Mouse (Mus musculus): Measurements from ENCODE around the gene Scgb3a1. TPM values are rescaled to one million over a fixed set of nuclear protein-coding genes. Genes with fewer than 3 reads are reported as not detected.

The Scgb3a1 gene
- polyA plus RNA-seq, 1 experiment from 2014 or later: not detected

DNA sequence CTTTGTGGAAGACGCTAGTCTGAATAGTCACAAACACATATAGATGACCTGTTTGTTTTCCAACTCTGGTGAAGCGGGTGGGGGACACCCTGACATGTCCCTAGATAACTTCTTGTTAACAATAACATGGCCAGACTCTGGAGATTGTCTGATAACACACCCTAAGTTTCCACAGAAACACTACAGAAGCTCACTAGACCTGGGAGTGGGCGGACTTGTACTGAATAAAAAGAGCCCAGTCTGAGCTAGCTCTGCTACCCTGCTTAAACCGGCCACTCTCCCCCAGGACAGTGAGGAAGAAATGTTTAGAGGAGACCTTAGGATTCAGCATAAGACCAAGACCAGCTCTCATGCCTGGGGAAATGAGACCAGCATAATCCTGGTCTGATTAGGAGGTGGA, 2.1 kb downstream of the Scgb3a1 start:
- H3K27me3 ChIP-seq (replicated peaks; ENCODE audit: control insufficient read depth, insufficient read depth, low read length): no peaks in the 10 kb centered on the region
- ATAC-seq (ENCODE audit: low read depth) (no peak), DNase-seq (ENCODE audit: low spot score) (no peak)
- peaks cover 19% of the 10 kb centered on the region; the same call in 1 of the 2 replicates for H3K36me3 ChIP-seq (ENCODE audit: control insufficient read depth, insufficient read depth, low read length)
- no peak overlapping the region for H3K4me2 ChIP-seq (ENCODE audit: low read depth, low read length)
- 77% methylated on average over 4 of the region's 4 CpGs for WGBS
- H3K4me1 ChIP-seq (ENCODE audit: control insufficient read depth, insufficient read depth, low read length): no peaks in the 10 kb centered on the region
- no peak overlapping the region for H3K27ac ChIP-seq (replicated peaks; ENCODE audit: low read depth, low read length)
- H3K9me3 ChIP-seq (ENCODE audit: control insufficient read depth, low read length): no peaks in the 10 kb centered on the region
- H3K9ac ChIP-seq (ENCODE audit: low read depth, low read length): no peak overlapping the region
- H3K4me3 ChIP-seq (ENCODE audit: low read depth, low read length): no peak overlapping the region

DNA sequence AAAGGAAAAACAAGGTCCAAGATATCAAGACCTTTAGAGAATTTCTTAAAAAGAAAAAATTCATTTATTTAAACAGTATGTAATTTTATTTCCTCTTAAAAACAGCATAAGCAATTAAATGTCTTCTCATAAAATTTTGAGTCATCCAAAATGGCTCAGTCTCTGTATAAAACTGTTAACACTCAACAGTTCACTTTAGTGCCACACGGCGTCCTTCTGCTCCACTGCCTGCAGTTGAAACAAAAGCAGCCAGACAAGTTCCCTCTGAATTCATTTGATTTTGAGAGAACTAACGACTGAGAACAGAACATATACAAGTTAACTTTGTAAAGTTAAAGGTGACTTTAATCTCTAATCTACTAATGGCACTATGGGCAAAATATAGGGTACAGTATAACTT, 10.0 kb downstream of the Scgb3a1 start:
- Histone ChIP-seq H3K9me3 (ENCODE audit: control insufficient read depth, low read length) (no peaks in the 10 kb centered on the region), H3K4me3 (ENCODE audit: low read depth, low read length) (no peak overlapping the region)
- WGBS: 81% methylated on average over 3 of the region's 3 CpGs

DNA sequence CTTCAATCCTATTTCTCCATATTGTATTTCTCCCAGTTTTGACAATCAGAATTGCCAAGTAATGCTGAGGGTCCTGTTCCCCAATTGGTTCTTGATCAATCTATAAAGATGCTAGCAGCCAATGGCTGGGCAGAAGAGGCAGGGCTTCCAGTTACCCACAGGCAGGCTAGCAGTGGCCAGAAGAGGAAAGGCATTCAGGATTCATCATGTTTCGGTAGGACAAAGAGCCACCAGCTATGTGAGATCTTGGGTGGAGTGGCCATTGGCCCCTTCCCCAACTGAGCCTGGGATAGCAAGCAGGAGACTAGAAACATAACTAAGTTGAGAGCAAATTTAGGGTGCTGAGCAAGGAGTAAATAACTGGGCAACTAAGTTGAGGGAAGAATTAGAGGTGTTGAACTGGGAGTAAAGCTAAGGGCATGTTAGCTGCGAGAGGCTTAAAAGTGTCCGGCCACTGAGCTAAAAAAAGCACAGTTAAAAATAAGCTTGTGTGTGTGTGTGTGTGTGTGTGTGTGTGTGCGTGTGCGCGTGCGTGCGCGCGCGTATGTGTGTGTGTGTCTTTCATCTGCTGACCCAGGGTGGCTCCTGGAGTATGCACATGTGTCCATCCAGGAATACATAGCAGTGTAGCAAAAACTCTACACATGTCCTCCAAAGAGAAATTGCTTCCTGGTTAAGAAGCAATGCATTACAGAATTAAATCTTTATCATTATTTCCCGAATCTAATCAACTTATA, 21.0 kb downstream of the Scgb3a1 start:
- Histone ChIP-seq H3K9me3 (ENCODE audit: control insufficient read depth, low read length) (no peaks in the 10 kb centered on the region), H3K4me1 (ENCODE audit: control insufficient read depth, insufficient read depth, low read length) (no peaks in the 10 kb centered on the region), H3K36me3 (ENCODE audit: control insufficient read depth, insufficient read depth, low read length) (peaks cover 94% of the 10 kb centered on the region), H3K27me3 (replicated peaks; ENCODE audit: control insufficient read depth, insufficient read depth, low read length) (no peaks in the 10 kb centered on the region), H3K9ac (ENCODE audit: low read depth, low read length) (no peak overlapping the region), H3K27ac (replicated peaks; ENCODE audit: low read depth, low read length) (no peak overlapping the region), H3K4me2 (ENCODE audit: low read depth, low read length) (no peak overlapping the region), H3K4me3 (ENCODE audit: low read depth, low read length) (no peak overlapping the region)
- WGBS: 97% methylated on average over 12 of the region's 12 CpGs
- DNase-seq (ENCODE audit: low spot score) (no peak), ATAC-seq (ENCODE audit: low read depth) (no peak)

More for the DNA sequence above, 10.0 kb downstream of the Scgb3a1 start:
- H3K4me2 ChIP-seq (ENCODE audit: low read depth, low read length): no peak overlapping the region
- H3K36me3 ChIP-seq (ENCODE audit: control insufficient read depth, insufficient read depth, low read length): peaks cover 69% of the 10 kb centered on the region
- ATAC-seq (ENCODE audit: low read depth) (no peak), DNase-seq (ENCODE audit: low spot score) (no peak)
- H3K9ac ChIP-seq (ENCODE audit: low read depth, low read length): no peak overlapping the region
- no peaks in the 10 kb centered on the region for H3K27me3 ChIP-seq (replicated peaks; ENCODE audit: control insufficient read depth, insufficient read depth, low read length)
- no peak overlapping the region for H3K27ac ChIP-seq (replicated peaks; ENCODE audit: low read depth, low read length)
- no peaks in the 10 kb centered on the region for H3K4me1 ChIP-seq (ENCODE audit: control insufficient read depth, insufficient read depth, low read length)

DNA sequence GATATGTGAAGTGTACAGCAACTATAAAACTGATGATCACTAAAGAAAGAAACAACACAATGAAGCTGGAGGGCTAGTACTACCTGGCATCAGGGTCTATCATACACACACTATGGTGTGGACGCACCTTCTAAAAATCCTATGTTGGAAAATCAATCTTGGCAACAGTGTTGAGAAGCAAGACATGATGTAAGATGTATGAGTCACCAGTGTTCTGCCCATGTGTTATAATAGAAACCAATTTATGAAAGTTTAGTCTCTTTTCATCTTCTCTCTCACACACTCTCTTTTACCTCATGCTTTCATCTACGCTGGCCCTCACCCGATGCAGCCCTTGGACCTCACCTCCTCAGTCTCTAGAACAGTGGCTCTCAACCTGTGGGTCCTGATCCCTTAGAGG, 31.6 kb downstream of the Scgb3a1 start:
- H3K4me3 ChIP-seq (ENCODE audit: low read depth, low read length): no peak overlapping the region
- H3K36me3 ChIP-seq (ENCODE audit: control insufficient read depth, insufficient read depth, low read length): peaks cover 71% of the 10 kb centered on the region
- no peaks in the 10 kb centered on the region for H3K27me3 ChIP-seq (replicated peaks; ENCODE audit: control insufficient read depth, insufficient read depth, low read length)
- 94% methylated on average over 3 of the region's 3 CpGs for WGBS
- no peak overlapping the region for H3K9ac ChIP-seq (ENCODE audit: low read depth, low read length)
- H3K4me2 ChIP-seq (ENCODE audit: low read depth, low read length): no peak overlapping the region
- H3K9me3 ChIP-seq (ENCODE audit: control insufficient read depth, low read length): no peaks in the 10 kb centered on the region
- H3K4me1 ChIP-seq (ENCODE audit: control insufficient read depth, insufficient read depth, low read length): no peaks in the 10 kb centered on the region
- no peak overlapping the region for H3K27ac ChIP-seq (replicated peaks; ENCODE audit: low read depth, low read length)
- ATAC-seq (ENCODE audit: low read depth) (no peak), DNase-seq (ENCODE audit: low spot score) (no peak)

DNA sequence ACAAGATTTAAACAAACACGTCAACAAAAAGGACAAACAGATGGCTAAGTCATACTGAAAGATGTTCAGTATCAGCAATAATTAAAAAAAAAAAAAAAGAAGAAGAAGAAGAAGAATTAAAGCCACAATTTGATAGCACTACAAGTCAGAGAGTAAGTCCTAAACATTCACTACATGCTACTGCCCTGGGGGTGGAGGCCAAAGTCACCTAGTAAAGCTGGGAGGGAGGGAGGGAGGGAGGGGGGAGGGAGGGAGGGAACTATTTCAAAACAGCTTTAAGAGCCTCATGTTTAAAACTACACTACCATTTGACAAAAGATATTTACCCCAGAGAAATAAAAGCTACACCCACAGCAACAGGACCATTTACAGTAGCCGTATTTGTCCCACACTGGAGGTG, 32.3 kb downstream of the Scgb3a1 start:
- no peak overlapping the region for H3K9ac ChIP-seq (ENCODE audit: low read depth, low read length)
- ATAC-seq (ENCODE audit: low read depth) (no peak), DNase-seq (ENCODE audit: low spot score) (no peak)
- no peaks in the 10 kb centered on the region for H3K9me3 ChIP-seq (ENCODE audit: control insufficient read depth, low read length)
- H3K27ac ChIP-seq (replicated peaks; ENCODE audit: low read depth, low read length): no peak overlapping the region
- no peaks in the 10 kb centered on the region for H3K27me3 ChIP-seq (replicated peaks; ENCODE audit: control insufficient read depth, insufficient read depth, low read length)
- WGBS: 86% methylated on average over 2 of the region's 2 CpGs
- no peak overlapping the region for H3K4me2 ChIP-seq (ENCODE audit: low read depth, low read length)
- H3K36me3 ChIP-seq (ENCODE audit: control insufficient read depth, insufficient read depth, low read length): peaks cover 66% of the 10 kb centered on the region
- H3K4me1 ChIP-seq (ENCODE audit: control insufficient read depth, insufficient read depth, low read length): no peaks in the 10 kb centered on the region
- H3K4me3 ChIP-seq (ENCODE audit: low read depth, low read length): no peak overlapping the region

DNA sequence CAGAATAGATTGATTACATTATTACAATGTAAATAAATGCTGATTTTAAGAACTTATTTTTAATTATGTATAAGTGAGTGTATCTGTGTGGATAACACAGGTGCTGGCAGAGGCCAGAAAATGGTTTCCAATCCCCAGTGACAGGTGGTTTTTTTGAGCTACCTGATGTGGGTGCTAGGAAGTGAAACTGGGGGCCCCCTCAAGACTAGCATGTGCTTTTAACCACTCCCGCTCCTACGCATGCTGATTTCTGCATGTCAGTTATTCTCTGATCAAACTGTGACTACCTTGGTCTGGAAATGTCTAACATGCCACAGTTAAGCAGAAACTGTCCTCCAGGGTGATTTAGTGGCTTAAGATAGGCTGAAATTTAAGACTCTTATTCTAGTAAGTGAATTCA, 33.1 kb downstream of the Scgb3a1 start:
- H3K4me2 ChIP-seq (ENCODE audit: low read depth, low read length): no peak overlapping the region
- H3K4me3 ChIP-seq (ENCODE audit: low read depth, low read length): no peak overlapping the region
- H3K27me3 ChIP-seq (replicated peaks; ENCODE audit: control insufficient read depth, insufficient read depth, low read length): no peaks in the 10 kb centered on the region
- no peak overlapping the region for H3K9ac ChIP-seq (ENCODE audit: low read depth, low read length)
- H3K4me1 ChIP-seq (ENCODE audit: control insufficient read depth, insufficient read depth, low read length): no peaks in the 10 kb centered on the region
- no peaks in the 10 kb centered on the region for H3K9me3 ChIP-seq (ENCODE audit: control insufficient read depth, low read length)
- ATAC-seq (ENCODE audit: low read depth) (no peak), DNase-seq (ENCODE audit: low spot score) (no peak)
- 94% methylated on average over 2 of the region's 2 CpGs for WGBS
- peaks cover 67% of the 10 kb centered on the region for H3K36me3 ChIP-seq (ENCODE audit: control insufficient read depth, insufficient read depth, low read length)
- no peak overlapping the region for H3K27ac ChIP-seq (replicated peaks; ENCODE audit: low read depth, low read length)

DNA sequence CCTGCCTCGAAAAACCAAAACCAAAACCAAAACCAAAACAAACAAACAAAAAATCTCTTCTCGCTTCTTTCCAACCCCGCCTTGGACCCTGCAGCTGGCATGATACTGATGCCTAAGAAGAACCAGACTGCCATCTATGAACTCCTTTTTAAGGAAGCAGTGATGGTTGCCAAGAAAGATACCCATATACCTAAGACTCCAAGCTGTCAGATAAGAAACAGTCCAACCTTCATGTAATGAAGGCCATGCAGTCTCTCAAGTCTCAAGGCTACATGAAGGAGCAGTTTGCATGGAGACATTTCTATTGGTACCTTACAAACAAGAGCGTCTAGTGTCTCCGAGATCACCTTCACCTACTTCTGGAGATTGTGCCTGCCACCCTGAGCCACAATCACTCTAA, 34.4 kb downstream of the Scgb3a1 start:
- ATAC-seq (ENCODE audit: low read depth) (no peak), DNase-seq (ENCODE audit: low spot score) (no peak)
- Histone ChIP-seq H3K36me3 (ENCODE audit: control insufficient read depth, insufficient read depth, low read length) (peaks cover 65% of the 10 kb centered on the region), H3K4me3 (ENCODE audit: low read depth, low read length) (no peak overlapping the region), H3K9ac (ENCODE audit: low read depth, low read length) (no peak overlapping the region), H3K9me3 (ENCODE audit: control insufficient read depth, low read length) (no peaks in the 10 kb centered on the region), H3K27me3 (replicated peaks; ENCODE audit: control insufficient read depth, insufficient read depth, low read length) (no peaks in the 10 kb centered on the region), H3K27ac (replicated peaks; ENCODE audit: low read depth, low read length) (no peak overlapping the region), H3K4me1 (ENCODE audit: control insufficient read depth, insufficient read depth, low read length) (no peaks in the 10 kb centered on the region), H3K4me2 (ENCODE audit: low read depth, low read length) (no peak overlapping the region)
- WGBS: 94% methylated on average over 5 of the region's 5 CpGs

DNA sequence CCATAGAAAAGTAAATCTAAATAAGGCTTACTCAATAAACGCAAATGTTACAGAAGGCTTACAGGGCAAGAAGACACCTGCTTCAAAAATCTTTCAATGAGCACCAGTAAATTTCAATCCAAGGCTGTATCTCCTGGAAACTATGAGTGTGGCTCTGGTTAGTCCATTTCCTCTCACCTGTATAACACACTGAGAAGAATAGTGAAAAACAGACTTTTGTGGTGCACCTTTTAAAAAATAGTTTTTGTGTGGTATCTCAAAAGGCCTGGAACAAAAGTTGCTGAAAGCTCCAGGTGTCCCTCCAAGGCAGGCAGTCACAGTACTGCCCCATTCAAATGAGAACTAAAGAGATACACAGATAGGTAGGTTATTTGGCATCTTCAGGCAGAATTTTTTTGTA, 35.7 kb downstream of the Scgb3a1 start:
- Histone ChIP-seq H3K9ac (ENCODE audit: low read depth, low read length) (no peak overlapping the region), H3K4me1 (ENCODE audit: control insufficient read depth, insufficient read depth, low read length) (no peaks in the 10 kb centered on the region), H3K27ac (replicated peaks; ENCODE audit: low read depth, low read length) (no peak overlapping the region), H3K4me2 (ENCODE audit: low read depth, low read length) (no peak overlapping the region), H3K36me3 (ENCODE audit: control insufficient read depth, insufficient read depth, low read length) (peaks cover 64% of the 10 kb centered on the region), H3K9me3 (ENCODE audit: control insufficient read depth, low read length) (no peaks in the 10 kb centered on the region), H3K27me3 (replicated peaks; ENCODE audit: control insufficient read depth, insufficient read depth, low read length) (no peaks in the 10 kb centered on the region), H3K4me3 (ENCODE audit: low read depth, low read length) (no peak overlapping the region)
- ATAC-seq (ENCODE audit: low read depth): no peak
- WGBS: 96% methylated on average over 1 of the region's 1 CpGs
- no peak for DNase-seq (ENCODE audit: low spot score)

DNA sequence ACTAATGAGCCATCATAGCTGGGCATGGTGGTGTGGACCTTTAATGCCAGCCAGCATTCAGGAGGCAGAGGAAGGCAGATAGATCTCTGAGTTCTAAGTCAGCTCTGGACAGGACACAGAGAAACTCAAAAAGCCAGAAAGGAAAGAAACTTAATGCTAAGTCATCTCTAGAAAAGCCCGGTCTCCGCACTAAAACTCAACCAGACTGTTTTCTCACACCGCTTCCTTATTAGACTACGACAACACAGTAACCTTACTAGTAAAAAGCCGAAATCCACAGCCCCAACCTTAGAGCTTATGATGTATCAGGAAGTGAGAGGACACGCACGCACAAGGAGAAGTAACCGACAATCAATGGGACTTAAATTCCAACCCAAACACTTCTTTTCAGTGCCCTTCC, 38.6 kb downstream of the Scgb3a1 start:
- Histone ChIP-seq H3K4me2 (ENCODE audit: low read depth, low read length) (no peak overlapping the region), H3K9ac (ENCODE audit: low read depth, low read length) (no peak overlapping the region), H3K27me3 (replicated peaks; ENCODE audit: control insufficient read depth, insufficient read depth, low read length) (no peaks in the 10 kb centered on the region), H3K27ac (replicated peaks; ENCODE audit: low read depth, low read length) (no peak overlapping the region), H3K4me3 (ENCODE audit: low read depth, low read length) (no peak overlapping the region), H3K9me3 (ENCODE audit: control insufficient read depth, low read length) (no peaks in the 10 kb centered on the region), H3K36me3 (ENCODE audit: control insufficient read depth, insufficient read depth, low read length) (peaks cover 76% of the 10 kb centered on the region), H3K4me1 (ENCODE audit: control insufficient read depth, insufficient read depth, low read length) (no peaks in the 10 kb centered on the region)
- 98% methylated on average over 8 of the region's 8 CpGs for WGBS
- no peak for ATAC-seq (ENCODE audit: low read depth)
- DNase-seq (ENCODE audit: low spot score): no peak

All from embryonic facial prominence, embryonic 14.5 days (tissue).